Comparison of ENCODE assay signal across 15 mouse cellular contexts in genomic region chr13:20097934-20098593, GRCm38 (mm10). TPM values are rescaled to one million over a fixed set of nuclear protein-coding genes. Genes with fewer than 3 reads are reported as not detected.
DNase-seq lines count a peak whose midpoint lies in the region; ATAC-seq lines count a peak whose summit lies in the region.
"Had no signal": no experiment of that assay in that cellular context is flagged by ENCODE, and none has a peak within 500 bp of the region (broad histone marks: within the 10 kb centered on the region; RNA-seq: fewer than 3 reads in every experiment).

No protein-coding gene starts in this region.

- H3K36me3 ChIP-seq in heart, embryonic 15.5 days: no peaks in the 10 kb centered on the region
- H3K36me3 ChIP-seq in heart, embryonic 10.5 days: no peaks in the 10 kb centered on the region
- no peaks in the 10 kb centered on the region for H3K36me3 ChIP-seq in heart, embryonic 16.5 days (ENCODE audit: control insufficient read depth, insufficient read depth)
- H3K36me3 ChIP-seq: liver, embryonic 13.5 days had no signal

- H3K27me3 ChIP-seq in heart, embryonic 15.5 days: no peaks in the 10 kb centered on the region
- H3K27me3 ChIP-seq in heart, embryonic 10.5 days (ENCODE audit: insufficient read depth, poor library complexity, severe bottlenecking): no peaks in the 10 kb centered on the region; the same call in 1 of the 2 replicates
- no peaks in the 10 kb centered on the region for H3K27me3 ChIP-seq in heart, embryonic 16.5 days (ENCODE audit: control insufficient read depth, insufficient read depth, low read length)

- 0 out of 2 replicates have a peak overlapping the region, but pooled peaks have one; percentile 21 for H3K27ac ChIP-seq in heart, embryonic 15.5 days
- no peak overlapping the region for H3K27ac ChIP-seq in heart, embryonic 10.5 days
- H3K27ac ChIP-seq in heart, embryonic 16.5 days (ENCODE audit: low read length): peak overlapping the region; percentile 57
- H3K27ac ChIP-seq: kidney, postnatal 0 days; left cerebral cortex, adult 2 months; liver, embryonic 13.5 days had no signal

- no peaks in the 10 kb centered on the region for H3K9me3 ChIP-seq in heart, embryonic 15.5 days (replicated peaks)
- no peaks in the 10 kb centered on the region for H3K9me3 ChIP-seq in heart, embryonic 10.5 days
- H3K9me3 ChIP-seq in heart, embryonic 16.5 days (replicated peaks; ENCODE audit: control insufficient read depth, low read length): no peaks in the 10 kb centered on the region
- H3K9me3 ChIP-seq: liver, embryonic 13.5 days had no signal

- peaks cover 12% of the 10 kb centered on the region for H3K4me1 ChIP-seq in heart, embryonic 15.5 days (replicated peaks)
- H3K4me1 ChIP-seq in heart, embryonic 10.5 days: peaks cover 31% of the 10 kb centered on the region
- H3K4me1 ChIP-seq in heart, embryonic 16.5 days (ENCODE audit: control insufficient read depth, insufficient read depth, low read length): peaks cover 17% of the 10 kb centered on the region

- WGBS in heart, embryonic 15.5 days: 49% methylated on average over 5 of the region's 5 CpGs
- WGBS in heart, embryonic 10.5 days: 49% methylated on average over 5 of the region's 5 CpGs
- 48% methylated on average over 5 of the region's 5 CpGs for WGBS in heart, embryonic 16.5 days

- ATAC-seq in heart, embryonic 15.5 days (replicated peaks; ENCODE audit: insufficient number of reproducible peaks, insufficient read depth, low FRiP score, low read depth): no peak
- ATAC-seq in CD4-positive, CD25-positive, alpha-beta regulatory T cell, adult 4 months: peak; percentile 42
- no peak; the same call in 1 of the 2 replicates for ATAC-seq in heart, embryonic 16.5 days (replicated peaks; ENCODE audit: extremely low read depth, insufficient read depth, low FRiP score)
- ATAC-seq: hindbrain, embryonic 16.5 days had no signal

- no peak overlapping the region for H3K4me2 ChIP-seq in heart, embryonic 15.5 days
- no peak overlapping the region for H3K4me2 ChIP-seq in heart, embryonic 16.5 days (ENCODE audit: low read depth, low read length)
- H3K4me2 ChIP-seq: liver, embryonic 13.5 days had no signal

- DNase-seq in heart, embryonic 10.5 days (ENCODE audit: low spot score): no peak
- DNase-seq in 3T3-L1 (ENCODE audit: low read depth, low spot score): peak; percentile 38
- DNase-seq in right cerebral cortex, postnatal 14 days: no peak
- no peak for DNase-seq in left cerebral cortex, adult 18-20 months (ENCODE audit: low spot score in 2 of 2)
- no peak for DNase-seq in frontal cortex, postnatal 36 days (ENCODE audit: low spot score in 2 of 2)
- DNase-seq: cerebellum, postnatal 25 days; liver, embryonic 13.5 days; spleen, adult 18-20 months had no signal

- H3K9ac ChIP-seq in heart, embryonic 15.5 days: no peak overlapping the region
- H3K9ac ChIP-seq in heart, embryonic 16.5 days (ENCODE audit: low read length): no peak overlapping the region
- H3K9ac ChIP-seq: liver, embryonic 13.5 days had no signal

- H3K4me3 ChIP-seq in heart, embryonic 15.5 days: no peak overlapping the region
- H3K4me3 ChIP-seq in heart, embryonic 10.5 days: no peak overlapping the region
- H3K4me3 ChIP-seq in heart, embryonic 16.5 days (ENCODE audit: low read length): no peak overlapping the region
- H3K4me3 ChIP-seq: erythroblast, embryonic 14.5 days; left cerebral cortex, adult 2 months; liver, embryonic 13.5 days had no signal

RNA-seq across cellular contexts. Expression of gene Elmo1, which starts 7.7 kb away (rescaled TPM):
- polyA plus RNA-seq in heart, embryonic 15.5 days (2015; fragmentation: Nextera tagmentation; extraction: Ambion mirVana): 10.1 and 17.6 TPM in 2 replicates
- polyA plus RNA-seq in heart, embryonic 10.5 days (2016; fragmentation: Nextera tagmentation; extraction: Ambion mirVana): 9.4 and 11.5 TPM in 2 replicates
- 100 to 1,000 TPM; 100 to 111 TPM for polyA plus RNA-seq in CD4-positive, CD25-positive, alpha-beta regulatory T cell, adult 4 months (2017; shearing (Covaris generic))
- 17.2 and 17.7 TPM in 2 replicates for polyA plus RNA-seq in heart, embryonic 16.5 days (2015; fragmentation: Nextera tagmentation; extraction: Ambion mirVana)
- total RNA-seq in left cerebral cortex, adult 18-20 months (2021): 10 to 100 TPM; 64.7 to 66.4 TPM
